Mouse (Mus musculus): Measurements from ENCODE around the gene Scyl2. TPM values are rescaled to one million over a fixed set of nuclear protein-coding genes. Genes with fewer than 3 reads are reported as not detected.
"Not testable (repeated sequence)": the region's sequence is repeated elsewhere in the genome, so short reads cannot be mapped to it uniquely, and the experiment has no call there.

The Scyl2 gene
- polyA plus RNA-seq, 1 experiment, result 7.3 TPM

DNA sequence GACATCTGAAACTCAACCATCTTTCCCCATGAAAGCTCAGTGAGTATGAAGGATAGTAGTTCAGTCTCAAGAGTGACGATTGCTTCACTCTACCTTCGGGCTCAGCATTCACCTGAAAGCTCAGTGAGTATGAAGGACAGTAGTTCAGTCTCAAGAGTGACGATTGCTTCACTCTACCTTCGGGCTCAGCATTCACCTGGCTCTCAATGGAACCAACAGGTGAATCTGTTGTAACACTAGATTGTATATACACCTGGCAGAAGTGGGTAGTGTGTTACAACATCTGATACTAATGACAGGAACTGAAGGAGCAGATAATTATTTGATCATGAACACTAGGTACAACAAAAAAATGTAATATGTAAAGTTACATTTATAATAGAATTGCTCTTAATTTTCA is 4.4 kb downstream of the Scyl2 start:
- TF ChIP-seq CTCF (IDR thresholded peaks at IDR 0.05; ENCODE audit: extremely low read depth, insufficient read depth, insufficient read length, insufficient replicate concordance) (no peak), POLR2A (IDR thresholded peaks at IDR 0.05; ENCODE audit: low read depth, low read length) (no peak)
- WGBS, result 94% methylated on average over 4 of the region's 4 CpGs
- Histone ChIP-seq H3K36me3 (ENCODE audit: control insufficient read depth, insufficient read depth, low read length) (no peaks in the 10 kb centered on the region; the same call in 1 of the 2 replicates), H3K27ac (ENCODE audit: insufficient read depth, low read length) (no peak overlapping the region), H3K4me3 (ENCODE audit: extremely low read depth, insufficient read depth, insufficient read length) (no peak overlapping the region), H3K27me3 (ENCODE audit: control insufficient read depth, insufficient read depth, low read length) (no peaks in the 10 kb centered on the region), H3K4me1 (ENCODE audit: control insufficient read depth, insufficient read depth, insufficient read length) (peaks cover 3% of the 10 kb centered on the region; the same call in 1 of the 2 replicates)
- no peak for DNase-seq (ENCODE audit: low read depth in 1 of 2, low spot score in 2 of 2)

DNA sequence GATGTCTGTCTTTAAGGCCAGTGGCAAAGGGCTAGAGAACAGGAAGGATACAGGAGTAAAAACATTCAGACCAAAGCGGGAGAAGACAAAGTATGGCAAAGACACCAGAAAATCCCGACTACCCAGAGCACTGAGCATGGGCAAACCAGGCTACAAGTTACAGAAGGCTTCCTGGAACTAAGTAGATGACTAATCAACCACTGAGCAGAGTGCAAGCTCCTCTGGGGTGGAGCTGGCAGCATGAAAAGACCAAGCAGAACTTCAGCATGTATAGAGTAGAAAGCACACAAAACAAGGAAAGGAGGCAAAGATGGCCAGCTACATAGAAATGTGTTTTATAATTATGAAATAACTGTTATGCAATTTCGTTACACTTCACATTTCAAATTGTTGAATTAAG is 5.6 kb downstream of the Scyl2 start:
- peaks cover 3% of the 10 kb centered on the region; the same call in 1 of the 2 replicates for H3K4me1 ChIP-seq (ENCODE audit: control insufficient read depth, insufficient read depth, insufficient read length)
- no peak overlapping the region for H3K4me3 ChIP-seq (ENCODE audit: extremely low read depth, insufficient read depth, insufficient read length)
- 75% methylated on average over 3 of the region's 3 CpGs for WGBS
- H3K27ac ChIP-seq (ENCODE audit: insufficient read depth, low read length), result no peak overlapping the region
- no peak for DNase-seq (ENCODE audit: low read depth in 1 of 2, low spot score in 2 of 2)
- H3K36me3 ChIP-seq (ENCODE audit: control insufficient read depth, insufficient read depth, low read length), result no peaks in the 10 kb centered on the region; the same call in 1 of the 2 replicates
- TF ChIP-seq POLR2A (IDR thresholded peaks at IDR 0.05; ENCODE audit: low read depth, low read length), result no peak
- TF ChIP-seq CTCF (IDR thresholded peaks at IDR 0.05; ENCODE audit: extremely low read depth, insufficient read depth, insufficient read length, insufficient replicate concordance), result no peak
- H3K27me3 ChIP-seq (ENCODE audit: control insufficient read depth, insufficient read depth, low read length), result no peaks in the 10 kb centered on the region

DNA sequence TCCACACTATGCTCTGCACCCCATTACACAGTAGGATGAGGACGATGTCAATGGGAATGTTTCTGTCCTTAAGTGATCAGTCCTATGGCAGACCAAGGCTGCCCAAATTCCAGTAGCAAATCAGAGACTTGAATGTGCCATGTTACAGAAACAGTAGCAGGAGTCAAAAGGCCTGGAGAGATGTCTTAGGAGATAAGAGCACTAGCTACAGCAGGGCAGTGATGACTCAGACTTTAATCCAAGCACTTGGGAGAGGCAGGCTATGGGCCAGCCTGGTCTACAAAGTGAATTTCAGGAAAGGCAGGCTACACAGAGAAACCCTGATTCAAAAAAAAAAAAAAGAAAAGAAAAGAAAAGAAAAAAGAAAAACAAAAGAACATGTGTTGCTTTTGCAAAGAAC is 6.6 kb downstream of the Scyl2 start:
- H3K27me3 ChIP-seq (ENCODE audit: control insufficient read depth, insufficient read depth, low read length), result no peaks in the 10 kb centered on the region
- TF ChIP-seq POLR2A (IDR thresholded peaks at IDR 0.05; ENCODE audit: low read depth, low read length) (no peak), CTCF (IDR thresholded peaks at IDR 0.05; ENCODE audit: extremely low read depth, insufficient read depth, insufficient read length, insufficient replicate concordance) (no peak)
- no peak overlapping the region for H3K27ac ChIP-seq (ENCODE audit: insufficient read depth, low read length)
- DNase-seq (ENCODE audit: low read depth in 1 of 2, low spot score in 2 of 2), result no peak
- no peak overlapping the region for H3K4me3 ChIP-seq (ENCODE audit: extremely low read depth, insufficient read depth, insufficient read length)
- H3K4me1 ChIP-seq (ENCODE audit: control insufficient read depth, insufficient read depth, insufficient read length), result no peaks in the 10 kb centered on the region; the same call in 1 of the 2 replicates
- H3K36me3 ChIP-seq (ENCODE audit: control insufficient read depth, insufficient read depth, low read length), result no peaks in the 10 kb centered on the region; the same call in 1 of the 2 replicates
- 91% methylated on average over 1 of the region's 1 CpGs for WGBS

DNA sequence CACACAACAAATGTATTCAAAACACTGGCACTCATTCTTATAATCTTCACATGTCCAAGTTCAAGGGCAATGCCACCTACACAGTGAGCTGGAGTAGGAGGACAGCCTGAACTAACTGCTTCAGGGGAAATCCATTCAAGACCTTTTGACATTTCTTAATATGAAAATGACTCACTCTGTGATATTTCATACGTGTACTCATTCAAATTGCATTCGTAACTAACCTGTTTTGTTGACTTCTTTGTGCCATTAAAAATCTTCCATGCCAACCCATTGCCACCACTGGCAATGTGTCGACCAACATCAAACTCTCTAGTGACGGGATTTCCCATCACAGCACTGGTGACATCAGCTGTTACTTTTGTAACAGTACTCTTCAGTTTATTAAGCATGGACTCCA is 8.0 kb downstream of the Scyl2 start:
- Histone ChIP-seq H3K4me1 (ENCODE audit: control insufficient read depth, insufficient read depth, insufficient read length) (no peaks in the 10 kb centered on the region; the same call in 1 of the 2 replicates), H3K27me3 (ENCODE audit: control insufficient read depth, insufficient read depth, low read length) (no peaks in the 10 kb centered on the region), H3K27ac (ENCODE audit: insufficient read depth, low read length) (no peak overlapping the region), H3K4me3 (ENCODE audit: extremely low read depth, insufficient read depth, insufficient read length) (no peak overlapping the region), H3K36me3 (ENCODE audit: control insufficient read depth, insufficient read depth, low read length) (no peaks in the 10 kb centered on the region; the same call in 1 of the 2 replicates)
- 88% methylated on average over 4 of the region's 4 CpGs for WGBS
- TF ChIP-seq CTCF (IDR thresholded peaks at IDR 0.05; ENCODE audit: extremely low read depth, insufficient read depth, insufficient read length, insufficient replicate concordance) (no peak), POLR2A (IDR thresholded peaks at IDR 0.05; ENCODE audit: low read depth, low read length) (no peak)
- no peak for DNase-seq (ENCODE audit: low read depth in 1 of 2, low spot score in 2 of 2)

DNA sequence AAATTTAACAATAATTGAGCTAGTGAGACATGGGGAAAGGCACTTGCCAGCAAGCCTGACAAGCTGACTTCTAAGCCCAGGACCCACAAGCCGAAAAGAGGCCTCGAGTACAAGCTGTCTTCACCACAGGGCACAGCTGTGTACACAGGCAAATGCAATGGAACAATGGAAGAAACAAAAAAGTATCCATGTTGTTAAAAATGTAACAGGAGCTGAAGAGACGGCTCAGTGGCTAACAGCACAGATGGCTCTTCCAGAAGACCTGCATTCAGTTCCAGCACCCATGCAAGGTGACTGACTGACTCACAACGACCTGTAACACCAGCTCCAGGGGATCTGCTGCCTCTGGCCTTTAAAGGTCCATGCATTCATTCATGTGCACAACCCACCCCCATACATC is 9.5 kb downstream of the Scyl2 start:
- H3K4me1 ChIP-seq (ENCODE audit: control insufficient read depth, insufficient read depth, insufficient read length), result no peaks in the 10 kb centered on the region; the same call in 1 of the 2 replicates
- H3K4me3 ChIP-seq (ENCODE audit: extremely low read depth, insufficient read depth, insufficient read length), result no peak overlapping the region
- no peaks in the 10 kb centered on the region for H3K27me3 ChIP-seq (ENCODE audit: control insufficient read depth, insufficient read depth, low read length)
- DNase-seq (ENCODE audit: low read depth in 1 of 2, low spot score in 2 of 2), result no peak
- H3K27ac ChIP-seq (ENCODE audit: insufficient read depth, low read length), result no peak overlapping the region
- TF ChIP-seq CTCF (IDR thresholded peaks at IDR 0.05; ENCODE audit: extremely low read depth, insufficient read depth, insufficient read length, insufficient replicate concordance), result no peak
- TF ChIP-seq POLR2A (IDR thresholded peaks at IDR 0.05; ENCODE audit: low read depth, low read length), result no peak
- WGBS, result 88% methylated on average over 4 of the region's 4 CpGs
- no peaks in the 10 kb centered on the region; the same call in none of the 2 replicates for H3K36me3 ChIP-seq (ENCODE audit: control insufficient read depth, insufficient read depth, low read length)

- H3K27me3 ChIP-seq (ENCODE audit: control insufficient read depth, insufficient read depth, low read length); H3K4me3 ChIP-seq (ENCODE audit: extremely low read depth, insufficient read depth, insufficient read length); H3K36me3 ChIP-seq (ENCODE audit: control insufficient read depth, insufficient read depth, low read length); DNase-seq (ENCODE audit: low read depth in 1 of 2, low spot score in 2 of 2); H3K27ac ChIP-seq (ENCODE audit: insufficient read depth, low read length); H3K4me1 ChIP-seq (ENCODE audit: control insufficient read depth, insufficient read depth, insufficient read length): not testable (repeated sequence)
- WGBS, result 97% methylated on average over 5 of the region's 5 CpGs
Measured at GRCm38 (mm10) chr10:89670371-89670770, 15.7 kb downstream of the Scyl2 start.

- no peak for DNase-seq (ENCODE audit: low read depth in 1 of 2, low spot score in 2 of 2)
- no peak overlapping the region for H3K27ac ChIP-seq (ENCODE audit: insufficient read depth, low read length)
- H3K27me3 ChIP-seq (ENCODE audit: control insufficient read depth, insufficient read depth, low read length), result no peaks in the 10 kb centered on the region
- TF ChIP-seq CTCF (IDR thresholded peaks at IDR 0.05; ENCODE audit: extremely low read depth, insufficient read depth, insufficient read length, insufficient replicate concordance) (no peak), POLR2A (IDR thresholded peaks at IDR 0.05; ENCODE audit: low read depth, low read length) (no peak)
- peaks cover 6% of the 10 kb centered on the region for H3K36me3 ChIP-seq (ENCODE audit: control insufficient read depth, insufficient read depth, low read length)
- H3K4me3 ChIP-seq (ENCODE audit: extremely low read depth, insufficient read depth, insufficient read length), result no peak overlapping the region
- WGBS, result 96% methylated on average over 7 of the region's 7 CpGs
- H3K4me1 ChIP-seq (ENCODE audit: control insufficient read depth, insufficient read depth, insufficient read length), result no peaks in the 10 kb centered on the region
Measured at GRCm38 (mm10) chr10:89667571-89667970, 18.5 kb downstream of the Scyl2 start.
